Mouse (Mus musculus): ENCODE data around the gene Zdhhc18.

Zdhhc18 gene

GRCm38 (mm10) chr4:133601721-133602218, 48.2 kb downstream of the Zdhhc18 start, which contains the start of gene Sfn:
TSS of gene Sfn (minus strand) at chr4:133602168.
- peak; percentile 79 for DNase-seq (ENCODE audit: low spot score)

GRCm38 (mm10) chr4:133600306-133600705, 49.6 kb downstream of the Zdhhc18 start:
- DNase-seq (ENCODE audit: low spot score), result no peak

GRCm38 (mm10) chr4:133599571-133600073, 50.3 kb downstream of the Zdhhc18 start:
- DNase-seq (ENCODE audit: low spot score), result peak; percentile 88

GRCm38 (mm10) chr4:133599116-133599515, 50.8 kb downstream of the Zdhhc18 start:
- no peak for DNase-seq (ENCODE audit: low spot score)

GRCm38 (mm10) chr4:133598616-133599015, 51.3 kb downstream of the Zdhhc18 start:
- DNase-seq (ENCODE audit: low spot score), result no peak

GRCm38 (mm10) chr4:133596084-133596483, 53.9 kb downstream of the Zdhhc18 start:
- DNase-seq (ENCODE audit: low spot score), result no peak

- DNase-seq (ENCODE audit: low spot score), result no peak
Measured at GRCm38 (mm10) chr4:133595538-133595937, 54.4 kb downstream of the Zdhhc18 start.

GRCm38 (mm10) chr4:133592570-133592969, 57.4 kb downstream of the Zdhhc18 start:
- peak; percentile 78 for DNase-seq (ENCODE audit: low spot score)

GRCm38 (mm10) chr4:133584059-133584951, 65.6 kb downstream of the Zdhhc18 start, which contains the start of gene Gpn2:
TSS of gene Gpn2 (plus strand) at chr4:133584362.
- peak; percentile 83 for DNase-seq (ENCODE audit: low spot score)

GRCm38 (mm10) chr4:133583690-133584058, 66.3 kb downstream of the Zdhhc18 start:
- no peak for DNase-seq (ENCODE audit: low spot score)

- no peak for DNase-seq (ENCODE audit: low spot score)
Measured at GRCm38 (mm10) chr4:133577983-133578382, 72.0 kb downstream of the Zdhhc18 start.

GRCm38 (mm10) chr4:133574843-133575202, 75.1 kb downstream of the Zdhhc18 start:
- no peak for DNase-seq (ENCODE audit: low spot score)

GRCm38 (mm10) chr4:133574070-133574842, 75.7 kb downstream of the Zdhhc18 start, which contains the start of gene Gpatch3:
TSS of gene Gpatch3 (plus strand) at chr4:133574745.
- DNase-seq (ENCODE audit: low spot score), result peak; percentile 94

- no peak for DNase-seq (ENCODE audit: low spot score)
Measured at GRCm38 (mm10) chr4:133570066-133570466, 79.9 kb downstream of the Zdhhc18 start.

GRCm38 (mm10) chr4:133569291-133570065, 80.5 kb downstream of the Zdhhc18 start:
- DNase-seq (ENCODE audit: low spot score), result no peak

- DNase-seq (ENCODE audit: low spot score), result no peak
Measured at GRCm38 (mm10) chr4:133567251-133567650, 82.7 kb downstream of the Zdhhc18 start.

- peak; percentile 88 for DNase-seq (ENCODE audit: low spot score)
Measured at GRCm38 (mm10) chr4:133563123-133563571, 86.8 kb downstream of the Zdhhc18 start.

GRCm38 (mm10) chr4:133561622-133562021, 88.3 kb downstream of the Zdhhc18 start:
- no peak for DNase-seq (ENCODE audit: low spot score)

- no peak for DNase-seq (ENCODE audit: low spot score)
Measured at GRCm38 (mm10) chr4:133559846-133560245, 90.1 kb downstream of the Zdhhc18 start.

GRCm38 (mm10) chr4:133557041-133557717, 92.8 kb downstream of the Zdhhc18 start:
- DNase-seq (ENCODE audit: low spot score), result no peak

All from testis, postnatal 10 days (tissue).